Comparison of ENCODE assay signal across 7 mouse cellular contexts in genomic region chr7:74458475-74459221, GRCm38 (mm10).
A peak's percentile ranks its signal among the peaks of the same experiment; 100 is the strongest.
DNase-seq lines count a peak whose midpoint lies in the region; ATAC-seq and TF ChIP-seq lines count a peak whose summit lies in the region.

No protein-coding gene starts in this region.

- H3K27me3 ChIP-seq in C2C12 (ENCODE audit: control insufficient read depth, insufficient read depth, insufficient read length) = no peaks in the 10 kb centered on the region
- H3K27me3 ChIP-seq in stomach, embryonic 16.5 days (ENCODE audit: control insufficient read depth, insufficient read depth, low read length) = no peaks in the 10 kb centered on the region
- H3K27me3 ChIP-seq in hindbrain, embryonic 13.5 days = no peaks in the 10 kb centered on the region

- H3K4me3 ChIP-seq in C2C12 (ENCODE audit: insufficient read depth, poor library complexity, severe bottlenecking) = no peak overlapping the region
- H3K4me3 ChIP-seq in stomach, embryonic 16.5 days (replicated peaks; ENCODE audit: low read length) = no peak overlapping the region
- no peak overlapping the region for H3K4me3 ChIP-seq in hindbrain, embryonic 13.5 days

- no peak for TF ChIP-seq CTCF in C2C12 (IDR thresholded peaks at IDR 0.05; ENCODE audit: control insufficient read depth, insufficient read depth, insufficient read length)

- no peak overlapping the region for H3ac ChIP-seq in C2C12 (ENCODE audit: control insufficient read depth, insufficient read length, low read depth)

- peaks cover 8% of the 10 kb centered on the region for H3K79me2 ChIP-seq in C2C12 (ENCODE audit: control insufficient read depth, insufficient read depth)

- H3K4me1 ChIP-seq in stomach, embryonic 16.5 days (ENCODE audit: control insufficient read depth, insufficient read depth, low read length) = peaks cover 6% of the 10 kb centered on the region
- peaks cover 12% of the 10 kb centered on the region for H3K4me1 ChIP-seq in hindbrain, embryonic 13.5 days (replicated peaks)

- DNase-seq in adipocyte (ENCODE audit: low spot score) = peak; percentile 5
- peak; percentile 73 to 75 for DNase-seq in heart, adult 9 months (ENCODE audit: low spot score in 2 of 2)
- peak; percentile 55 for DNase-seq in kidney, postnatal 10 days
- DNase-seq in layer of hippocampus, adult 9-10 months (ENCODE audit: low spot score) = no peak

- peak; percentile 40; the same call in 1 of the 2 replicates for ATAC-seq in stomach, embryonic 16.5 days (ENCODE audit: insufficient read depth, low FRiP score)
- no peak for ATAC-seq in hindbrain, embryonic 13.5 days (ENCODE audit: low FRiP score)

- peak overlapping the region; percentile 80 for H3K27ac ChIP-seq in stomach, embryonic 16.5 days (ENCODE audit: low read length)
- H3K27ac ChIP-seq in hindbrain, embryonic 13.5 days = no peak overlapping the region

- H3K4me2 ChIP-seq in stomach, embryonic 16.5 days (ENCODE audit: low read depth, low read length) = no peak overlapping the region
- H3K4me2 ChIP-seq in hindbrain, embryonic 13.5 days = no peak overlapping the region

- no peaks in the 10 kb centered on the region for H3K9me3 ChIP-seq in stomach, embryonic 16.5 days (replicated peaks; ENCODE audit: control insufficient read depth, low read length)
- no peaks in the 10 kb centered on the region for H3K9me3 ChIP-seq in hindbrain, embryonic 13.5 days

- no peaks in the 10 kb centered on the region for H3K36me3 ChIP-seq in C2C12 (ENCODE audit: control insufficient read depth, insufficient read depth)
- no peaks in the 10 kb centered on the region for H3K36me3 ChIP-seq in stomach, embryonic 16.5 days (ENCODE audit: control insufficient read depth, insufficient read depth, low read length)
- H3K36me3 ChIP-seq in hindbrain, embryonic 13.5 days = no peaks in the 10 kb centered on the region

- 34% methylated on average over 8 of the region's 8 CpGs for whole genome bisulfite sequencing in stomach, embryonic 16.5 days
- WGBS in hindbrain, embryonic 13.5 days = 85% methylated on average over 8 of the region's 8 CpGs

- no peak overlapping the region for H3K9ac ChIP-seq in stomach, embryonic 16.5 days (ENCODE audit: low read length)
- no peak overlapping the region for H3K9ac ChIP-seq in hindbrain, embryonic 13.5 days

- H3K79me3 ChIP-seq in C2C12 (ENCODE audit: low read depth) = no peaks in the 10 kb centered on the region

TF ChIP-seq in C2C12, 6 proteins besides CTCF, POLR2A, EP300 and RAD21:
- TF ChIP-seq MYOG (IDR thresholded peaks at IDR 0.05; ENCODE audit: control insufficient read depth, extremely low read depth, insufficient read length) (no peak), FOSL1 (IDR thresholded peaks at IDR 0.05; ENCODE audit: insufficient read depth, low read length, poor library complexity, severe bottlenecking) (no peak), CEBPB (IDR thresholded peaks at IDR 0.05; ENCODE audit: low read depth) (peak; percentile 74), MAX (IDR thresholded peaks at IDR 0.05) (no peak), MYOD1 (IDR thresholded peaks at IDR 0.05; ENCODE audit: control insufficient read depth, insufficient read length, low read depth) (peak; percentile 80), USF1 (IDR thresholded peaks at IDR 0.05; ENCODE audit: low read depth) (no peak)
